Mouse (Mus musculus): ENCODE results near the gene C530008M17Rik.
A peak's percentile ranks its signal among the peaks of the same experiment; 100 is the strongest.

Gene C530008M17Rik

DNA sequence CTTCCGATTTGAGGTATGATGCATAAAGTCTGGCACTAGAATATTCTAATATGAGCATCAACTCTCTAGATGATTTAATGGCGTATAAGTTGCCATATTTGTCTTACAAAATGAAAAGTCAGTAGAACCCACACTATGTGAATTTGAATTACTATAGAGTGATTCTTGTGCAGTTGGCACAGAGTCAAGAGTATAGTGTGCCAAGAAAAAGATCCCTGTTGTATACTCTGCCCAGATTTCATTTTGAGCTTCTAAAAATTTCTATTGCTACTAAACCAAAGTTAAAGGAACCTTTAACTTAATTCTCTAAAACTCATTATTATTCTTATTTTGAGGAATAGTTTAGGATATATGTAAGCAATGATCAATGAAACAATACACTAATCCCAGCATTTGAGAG, at the start of gene C530008M17Rik:
TSS of gene C530008M17Rik (plus strand) at position 301 of the 400 bp plus-strand sequence.
- no peak for DNase-seq (ENCODE audit: inconsistent ontology term)

- DNase-seq (ENCODE audit: inconsistent ontology term): no peak
Measured at GRCm38 (mm10) chr5:76609702-76610370, 46.5 kb upstream of the C530008M17Rik start.

GRCm38 (mm10) chr5:76612867-76613499, 43.3 kb upstream of the C530008M17Rik start:
- DNase-seq (ENCODE audit: inconsistent ontology term): no peak

DNA sequence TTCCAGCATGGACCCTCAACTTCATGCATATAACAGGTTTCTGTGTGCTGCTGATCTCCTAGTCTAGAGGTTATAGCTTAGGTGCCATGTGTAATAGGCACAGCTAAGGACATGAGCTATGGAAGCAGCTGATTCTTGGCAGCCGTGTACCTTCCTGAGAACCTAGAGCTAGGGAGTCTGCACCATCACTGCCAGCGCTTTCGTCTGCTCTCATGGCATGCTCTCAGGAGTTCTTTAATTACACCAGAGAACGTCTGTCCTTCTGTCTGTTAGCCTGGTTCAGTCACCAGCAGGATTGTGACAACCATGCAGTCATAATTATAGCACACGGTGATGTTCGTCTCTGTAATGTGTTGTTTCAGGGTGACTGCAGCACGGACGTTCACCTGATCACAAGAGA, 41.0 kb upstream of the C530008M17Rik start:
- DNase-seq (ENCODE audit: inconsistent ontology term): no peak

DNA sequence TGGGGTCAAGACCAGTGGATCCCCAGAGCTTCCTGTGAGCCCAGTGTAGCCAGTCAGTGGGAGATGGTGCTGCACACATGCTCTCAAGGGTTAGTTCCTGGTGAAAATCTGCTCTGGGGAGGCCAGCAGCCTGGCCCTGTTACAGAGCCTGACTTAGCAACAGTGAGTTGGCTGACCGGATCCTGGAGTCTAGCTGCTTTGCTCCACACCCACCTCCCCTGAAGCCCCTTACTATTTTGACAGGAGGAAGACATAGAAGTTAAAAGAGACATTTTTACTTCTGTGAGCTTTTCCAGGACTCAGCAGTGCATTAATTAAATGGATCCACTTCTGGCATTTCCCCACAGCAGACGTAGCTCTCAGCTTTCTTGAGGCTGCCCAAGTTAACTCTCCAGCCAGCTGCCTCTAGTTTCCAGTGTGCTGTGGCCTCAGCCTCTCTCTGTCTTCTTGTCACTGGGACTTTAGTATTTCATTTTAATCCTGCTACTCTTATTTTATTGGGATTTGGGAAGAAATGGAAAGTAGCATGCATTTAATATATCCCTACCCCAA, 40.0 kb upstream of the C530008M17Rik start:
- DNase-seq (ENCODE audit: inconsistent ontology term): no peak

- DNase-seq (ENCODE audit: inconsistent ontology term): no peak
Measured at GRCm38 (mm10) chr5:76618750-76619149, 37.6 kb upstream of the C530008M17Rik start.

DNA sequence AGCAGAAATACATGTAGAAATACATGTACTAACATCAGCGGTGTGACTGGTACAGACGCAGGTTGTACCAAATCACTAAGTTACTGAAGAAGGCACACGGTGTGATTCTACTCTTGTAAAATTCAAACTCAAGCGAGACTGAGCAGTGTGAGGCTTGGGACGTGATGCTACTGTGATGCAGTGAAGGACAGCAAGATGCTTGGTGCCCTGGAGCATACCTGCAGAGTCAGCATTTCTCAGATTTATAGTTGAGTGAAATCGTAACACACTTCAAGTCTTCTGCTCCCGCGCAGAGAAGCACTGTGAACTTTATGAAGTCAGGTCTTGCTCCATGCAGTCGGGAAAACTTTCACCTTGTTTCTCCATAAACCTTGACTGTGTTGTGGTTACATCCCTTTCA, 32.6 kb upstream of the C530008M17Rik start:
- DNase-seq (ENCODE audit: inconsistent ontology term): no peak

DNA sequence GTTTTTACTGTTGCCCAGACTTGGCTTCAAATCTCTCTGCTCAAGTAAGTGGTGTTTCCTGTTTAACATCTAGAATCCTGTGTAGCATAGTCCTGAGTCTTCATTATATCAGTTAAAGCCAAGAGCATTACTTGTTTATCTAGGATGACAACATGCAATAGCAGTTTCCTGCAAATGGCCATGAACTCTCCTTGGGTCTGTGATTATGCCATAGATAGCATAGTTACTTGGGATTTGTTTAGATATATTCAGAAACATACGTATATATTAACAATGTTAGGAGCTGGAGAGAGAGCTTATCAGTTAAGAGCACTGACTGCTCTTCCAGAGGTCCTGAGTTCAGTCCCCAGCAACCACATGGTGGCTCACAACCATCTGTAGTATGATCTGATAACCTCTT, 28.5 kb upstream of the C530008M17Rik start:
- no peak for DNase-seq (ENCODE audit: inconsistent ontology term)

GRCm38 (mm10) chr5:76634012-76634411, 22.3 kb upstream of the C530008M17Rik start:
- no peak for DNase-seq (ENCODE audit: inconsistent ontology term)

DNA sequence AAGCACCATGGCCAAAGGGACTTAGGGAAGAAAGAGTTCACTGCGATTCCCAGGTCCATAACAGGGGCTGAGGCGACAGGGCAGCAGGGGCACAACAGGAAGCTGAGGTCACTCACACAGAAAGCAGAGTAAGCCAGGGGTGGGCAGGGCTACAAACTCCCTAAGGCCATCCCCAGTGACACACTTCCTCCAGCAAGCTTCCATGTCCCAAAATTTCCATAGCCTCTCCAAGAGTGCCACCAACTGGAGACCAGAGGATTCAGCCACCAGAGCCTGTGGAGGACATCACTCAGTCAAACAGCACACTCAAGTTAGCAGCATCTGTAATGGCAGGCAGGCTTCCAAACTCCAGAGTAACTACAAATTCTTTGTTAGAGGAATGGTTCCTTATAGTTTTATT, 20.7 kb upstream of the C530008M17Rik start:
- no peak for DNase-seq (ENCODE audit: inconsistent ontology term)

GRCm38 (mm10) chr5:76642076-76642475, 14.2 kb upstream of the C530008M17Rik start:
- no peak for DNase-seq (ENCODE audit: inconsistent ontology term)

DNA sequence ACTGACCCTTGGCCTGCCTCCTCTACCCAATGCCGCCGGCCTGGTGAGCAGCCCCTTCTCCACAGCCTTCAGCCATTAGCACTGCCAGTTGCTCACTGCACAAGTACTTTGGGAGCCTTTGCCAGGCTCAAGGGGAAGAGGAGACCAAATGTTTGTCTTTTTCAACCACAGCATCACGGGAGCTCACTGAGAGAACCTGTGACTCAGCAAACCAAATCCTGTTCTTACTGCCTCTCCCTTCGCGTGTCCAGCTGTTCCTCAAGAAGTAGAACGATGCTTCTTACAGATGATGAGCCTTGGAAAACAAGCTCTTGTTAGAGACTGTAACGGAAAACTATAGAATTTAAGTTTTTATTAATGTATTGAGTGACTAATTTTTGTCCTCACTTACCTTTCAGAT, 12.1 kb upstream of the C530008M17Rik start:
- DNase-seq (ENCODE audit: inconsistent ontology term): no peak

DNA sequence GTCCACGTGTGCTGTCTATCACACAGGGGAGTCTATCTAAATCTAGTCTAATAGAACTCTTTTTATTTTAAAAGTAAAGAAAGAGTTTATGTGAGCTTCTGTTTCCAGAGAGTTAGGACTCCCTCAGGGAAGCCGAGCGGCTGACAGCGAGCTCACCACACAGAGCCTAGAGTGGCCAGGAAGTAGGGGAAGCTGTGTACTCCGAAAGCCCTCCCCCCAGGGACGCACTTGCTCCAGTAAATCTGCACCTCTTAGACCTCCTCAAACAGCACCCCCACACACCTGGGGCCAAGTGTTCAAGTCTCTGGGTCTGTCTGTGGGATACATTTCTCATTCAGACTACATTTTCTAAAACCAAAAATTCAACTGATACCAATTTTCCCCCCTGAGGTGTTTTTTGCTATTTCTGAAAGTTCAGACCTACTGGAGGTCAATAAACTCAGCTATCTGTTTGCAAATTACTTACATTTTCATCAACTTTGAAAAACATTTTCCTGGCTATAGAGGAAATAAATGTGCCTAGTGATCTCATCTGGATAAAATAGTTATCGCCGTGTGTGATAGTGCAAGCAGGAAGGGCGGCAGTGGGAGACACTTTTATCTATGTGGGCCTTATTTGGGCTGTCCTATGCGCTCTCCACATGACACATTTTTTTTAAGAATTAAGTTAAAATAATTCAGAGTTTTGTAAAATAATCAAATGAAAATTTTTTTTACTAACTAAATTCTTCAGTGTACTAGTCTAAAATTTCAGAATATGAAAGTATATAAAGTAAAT, 11.0 kb upstream of the C530008M17Rik start:
- DNase-seq (ENCODE audit: inconsistent ontology term): no peak

DNA sequence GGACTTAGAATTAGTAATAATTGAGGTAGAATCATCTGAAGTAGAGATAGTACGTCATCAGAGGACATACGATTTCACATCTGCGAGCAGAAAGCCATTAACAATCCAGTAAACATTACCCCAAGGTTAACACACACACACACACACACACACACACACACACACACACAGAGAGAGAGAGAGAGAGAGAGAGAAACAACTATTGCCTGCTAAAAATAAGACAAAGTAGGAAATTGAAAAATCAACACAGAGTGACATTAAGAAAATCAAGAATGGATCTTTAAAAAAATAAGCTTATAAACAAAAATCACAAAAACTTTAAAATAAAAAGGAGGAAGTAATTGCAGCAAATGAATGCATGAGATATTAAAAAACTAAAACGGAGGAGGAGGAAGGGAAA, 6.4 kb upstream of the C530008M17Rik start:
- no peak for DNase-seq (ENCODE audit: inconsistent ontology term)

- no peak for DNase-seq (ENCODE audit: inconsistent ontology term)
Measured at GRCm38 (mm10) chr5:76651151-76651725, 5.1 kb upstream of the C530008M17Rik start.

DNA sequence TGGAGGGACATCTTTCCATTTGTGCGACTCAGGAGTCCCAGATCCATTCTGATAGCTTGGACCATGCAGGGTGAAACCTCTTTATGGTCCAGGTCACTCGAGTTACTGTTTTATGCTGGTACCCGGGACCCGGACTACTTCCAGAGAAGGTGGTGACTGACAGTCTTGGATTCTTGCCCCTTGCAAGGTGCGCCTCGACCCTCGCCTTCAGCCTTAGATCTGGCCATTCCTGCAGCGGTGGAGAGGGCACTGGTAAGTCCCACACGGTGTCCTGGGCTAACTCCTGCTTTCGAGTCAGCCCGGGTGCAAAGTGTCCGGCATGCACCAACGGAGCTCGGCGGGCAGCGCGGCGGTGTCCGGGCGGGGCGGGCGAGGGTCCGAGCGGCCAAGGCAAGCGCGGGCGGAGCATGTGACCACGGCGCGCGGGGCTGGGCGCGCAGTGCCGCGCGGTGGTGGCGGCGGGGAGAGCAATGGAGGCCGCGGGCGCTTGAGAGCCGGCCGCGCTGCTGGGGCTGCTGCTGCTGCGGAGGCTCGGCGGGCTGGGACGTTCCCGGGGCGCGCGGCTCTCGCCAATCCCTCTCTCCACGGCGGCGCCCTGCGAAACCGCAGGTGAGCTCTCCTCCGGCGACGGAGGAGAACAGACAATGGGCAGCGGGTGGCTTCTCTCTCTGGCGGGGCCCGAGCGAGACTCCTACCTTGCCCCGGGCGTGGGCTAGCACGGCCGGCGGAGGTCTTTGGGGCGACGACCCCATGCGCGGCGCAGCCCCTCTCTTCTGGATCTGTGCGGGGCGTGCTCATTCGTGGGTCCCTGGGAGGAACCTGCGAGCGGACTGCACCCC, 1.2 kb downstream of the C530008M17Rik start:
- DNase-seq (ENCODE audit: inconsistent ontology term): peak; percentile 73

DNA sequence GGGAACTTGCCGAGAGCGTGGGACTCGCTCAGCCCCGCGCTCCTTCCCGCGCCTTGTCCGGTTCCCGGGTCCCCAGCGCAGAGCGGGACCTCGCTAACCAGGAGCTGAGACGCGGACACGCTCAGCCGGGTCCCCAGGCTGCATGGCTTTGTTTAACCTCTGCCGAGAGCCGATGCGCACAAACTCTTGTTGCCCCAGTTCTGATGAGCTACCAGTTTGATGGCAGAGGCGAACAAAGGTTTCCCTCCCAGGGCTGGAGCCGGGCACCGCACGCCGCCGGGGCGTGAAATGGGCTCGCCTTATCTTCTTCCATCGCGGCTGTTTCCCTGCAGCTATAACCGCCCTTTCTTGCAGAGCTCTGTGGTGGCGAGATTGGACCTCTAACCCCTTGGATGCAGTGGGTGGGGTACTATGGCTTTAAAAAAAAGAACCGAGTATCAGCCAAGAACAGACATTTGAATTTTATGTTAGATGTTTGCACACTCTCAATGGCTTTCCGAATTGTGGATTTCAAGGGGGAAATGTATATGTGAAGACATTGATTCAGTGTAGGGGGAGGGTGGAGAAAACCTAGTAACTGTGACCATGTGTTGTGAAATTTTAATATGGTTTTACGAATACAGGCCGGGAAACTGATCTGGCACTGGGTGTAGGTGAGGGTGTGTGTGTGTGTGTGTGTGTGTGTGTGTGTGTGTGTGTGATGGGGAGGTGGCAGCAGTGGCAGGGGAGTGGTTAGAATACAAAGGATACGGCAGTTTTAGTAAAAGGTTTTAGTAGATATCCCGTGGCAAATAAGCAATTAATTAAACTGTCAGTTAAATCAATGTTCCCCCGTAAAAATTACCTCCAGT, 2.0 kb downstream of the C530008M17Rik start:
- peak; percentile 54 for DNase-seq (ENCODE audit: inconsistent ontology term)

GRCm38 (mm10) chr5:76659958-76660635, 3.8 kb downstream of the C530008M17Rik start:
- no peak for DNase-seq (ENCODE audit: inconsistent ontology term)

DNA sequence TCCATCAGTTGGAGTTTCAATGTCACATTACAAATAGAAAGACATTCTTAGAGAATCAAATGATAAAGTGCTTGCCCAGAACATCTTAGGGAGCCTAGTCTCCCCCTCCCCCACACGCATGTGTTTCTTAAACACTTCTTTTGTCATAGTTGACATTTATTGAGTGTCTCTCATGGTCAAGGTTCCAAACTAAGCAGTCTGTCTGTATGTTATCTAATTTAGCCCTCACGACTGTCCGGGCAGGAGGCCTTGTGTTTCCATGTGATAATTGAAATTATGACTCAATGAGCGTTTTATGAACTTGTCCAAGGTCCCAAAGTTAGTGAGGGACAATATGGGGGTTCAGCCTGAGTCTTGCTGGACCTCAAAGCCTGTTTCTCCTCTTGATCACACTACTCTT, 5.0 kb downstream of the C530008M17Rik start:
- no peak for DNase-seq (ENCODE audit: inconsistent ontology term)

DNA sequence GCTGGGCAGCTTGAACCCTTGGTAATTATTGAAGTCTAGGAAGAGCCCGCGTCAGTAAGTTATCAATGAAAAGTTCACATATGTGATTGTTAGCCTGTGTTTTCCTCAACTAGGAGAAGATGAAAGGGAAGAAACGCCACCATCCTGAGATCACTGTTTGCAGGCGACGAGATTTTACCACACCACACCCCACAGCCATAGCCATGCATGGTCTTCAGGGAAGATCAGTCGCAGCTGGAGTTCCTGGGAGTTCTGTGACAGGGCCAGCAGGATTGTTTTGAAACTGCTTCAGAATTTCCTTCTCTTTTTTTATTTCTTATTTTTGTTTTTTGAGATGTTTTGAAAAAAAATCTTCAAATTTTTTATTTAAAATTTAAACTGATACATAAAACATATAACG, 8.6 kb downstream of the C530008M17Rik start:
- no peak for DNase-seq (ENCODE audit: inconsistent ontology term)
